Mouse (Mus musculus): ENCODE results near the gene Rusc2. TPM values are rescaled to one million over a fixed set of nuclear protein-coding genes. Genes with fewer than 3 reads are reported as not detected.

The Rusc2 gene
- polyA plus RNA-seq, 1 experiment from 2014 or later, result 74.8 TPM

GRCm38 (mm10) chr4:43382155-43383020 is 609 bp downstream of the Rusc2 start:
- no peak overlapping the region for H3K27ac ChIP-seq (ENCODE audit: low read length)
- peaks cover 24% of the 10 kb centered on the region for H3K4me1 ChIP-seq (replicated peaks; ENCODE audit: control insufficient read depth, insufficient read depth, low read length)
- peak overlapping the region; percentile 81 for H3K9ac ChIP-seq (replicated peaks; ENCODE audit: low read depth, low read length)
- H3K4me3 ChIP-seq (replicated peaks; ENCODE audit: low read length), result peak overlapping the region; percentile 61
- H3K27me3 ChIP-seq (replicated peaks; ENCODE audit: control insufficient read depth, insufficient read depth, low read length), result no peaks in the 10 kb centered on the region
- ATAC-seq, result peak; percentile 76
- no peaks in the 10 kb centered on the region for H3K9me3 ChIP-seq (ENCODE audit: control insufficient read depth, low read length)
- H3K36me3 ChIP-seq (ENCODE audit: control insufficient read depth, insufficient read depth), result no peaks in the 10 kb centered on the region
- H3K4me2 ChIP-seq (ENCODE audit: low read length), result peak overlapping the region; percentile 92
- 4% methylated on average over 31 of the region's 33 CpGs for WGBS

- Histone ChIP-seq H3K4me2 (ENCODE audit: low read length) (peak overlapping the region; percentile 92), H3K4me3 (replicated peaks; ENCODE audit: low read length) (peak overlapping the region; percentile 61; the same call in 1 of the 2 replicates), H3K9me3 (ENCODE audit: control insufficient read depth, low read length) (no peaks in the 10 kb centered on the region), H3K27me3 (replicated peaks; ENCODE audit: control insufficient read depth, insufficient read depth, low read length) (no peaks in the 10 kb centered on the region), H3K27ac (ENCODE audit: low read length) (no peak overlapping the region), H3K9ac (replicated peaks; ENCODE audit: low read depth, low read length) (no peak overlapping the region), H3K4me1 (replicated peaks; ENCODE audit: control insufficient read depth, insufficient read depth, low read length) (peaks cover 24% of the 10 kb centered on the region), H3K36me3 (ENCODE audit: control insufficient read depth, insufficient read depth) (no peaks in the 10 kb centered on the region)
- WGBS, result 67% methylated on average over 11 of the region's 11 CpGs
- no peak for ATAC-seq
Observed at GRCm38 (mm10) chr4:43383246-43384082, 1.7 kb downstream of the Rusc2 start.

DNA sequence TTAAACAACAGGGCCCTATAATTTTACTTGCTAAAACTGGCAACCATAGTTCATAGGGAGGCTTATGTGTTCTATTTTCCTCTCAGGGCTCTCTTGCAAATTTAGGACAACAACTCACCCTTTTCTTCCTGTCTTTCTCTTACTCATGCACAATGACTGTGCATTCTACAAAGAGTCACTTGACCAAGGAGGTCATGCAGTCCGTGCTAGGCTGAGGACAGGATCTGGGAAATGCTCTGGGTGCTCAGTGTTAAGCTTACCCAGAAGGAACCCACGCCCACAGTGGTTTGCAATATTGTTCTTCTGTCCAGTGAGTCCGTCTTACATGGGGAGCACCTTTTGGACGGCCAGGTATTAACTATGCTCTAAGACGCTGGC is 2.3 kb downstream of the Rusc2 start:
- Histone ChIP-seq H3K4me2 (ENCODE audit: low read length) (no peak overlapping the region), H3K36me3 (ENCODE audit: control insufficient read depth, insufficient read depth) (no peaks in the 10 kb centered on the region), H3K9ac (replicated peaks; ENCODE audit: low read depth, low read length) (no peak overlapping the region), H3K4me3 (replicated peaks; ENCODE audit: low read length) (no peak overlapping the region), H3K4me1 (replicated peaks; ENCODE audit: control insufficient read depth, insufficient read depth, low read length) (peaks cover 24% of the 10 kb centered on the region), H3K27ac (ENCODE audit: low read length) (no peak overlapping the region), H3K27me3 (replicated peaks; ENCODE audit: control insufficient read depth, insufficient read depth, low read length) (no peaks in the 10 kb centered on the region), H3K9me3 (ENCODE audit: control insufficient read depth, low read length) (no peaks in the 10 kb centered on the region)
- 84% methylated on average over 5 of the region's 5 CpGs for WGBS
- no peak for ATAC-seq

DNA sequence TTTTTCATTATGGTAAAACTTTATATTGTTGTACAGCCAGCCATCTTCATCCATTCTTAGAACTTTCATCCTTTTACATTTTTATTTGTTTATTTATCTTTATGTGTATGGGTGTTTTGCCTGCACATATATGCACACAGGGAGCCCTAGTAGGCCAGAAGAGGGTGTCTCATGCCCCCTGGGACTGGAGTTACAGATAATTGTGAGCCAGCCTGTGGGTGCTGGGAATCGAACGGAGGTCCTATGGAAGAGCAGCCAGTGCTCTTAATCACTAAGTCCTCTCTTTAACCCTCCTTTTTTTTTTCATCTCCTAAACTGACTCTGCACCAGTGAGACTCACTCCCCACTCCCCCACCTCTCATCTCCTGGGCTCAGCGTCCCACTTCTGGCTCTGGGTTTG is 2.8 kb downstream of the Rusc2 start:
- no peak overlapping the region for H3K4me2 ChIP-seq (ENCODE audit: low read length)
- no peak overlapping the region for H3K9ac ChIP-seq (replicated peaks; ENCODE audit: low read depth, low read length)
- WGBS, result 90% methylated on average over 3 of the region's 3 CpGs

DNA sequence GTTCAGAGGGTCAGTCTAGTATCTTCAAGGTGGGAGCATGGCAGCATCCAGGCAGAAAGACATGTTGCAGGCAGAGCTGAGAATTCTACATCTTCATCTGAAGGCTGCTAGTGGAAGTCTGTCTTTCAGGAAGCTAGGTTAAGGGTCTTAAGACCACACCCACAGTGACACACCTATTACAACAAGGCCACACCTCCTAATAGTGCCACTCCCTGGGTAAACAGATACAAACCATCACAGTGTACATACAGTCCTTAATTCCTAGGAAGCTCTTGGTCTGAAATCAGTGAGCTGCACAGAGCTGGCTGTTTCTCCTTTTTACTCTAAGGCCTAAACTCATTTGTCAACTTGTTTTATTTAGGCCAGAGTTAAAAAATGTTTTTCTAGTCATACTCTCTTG is 5.2 kb downstream of the Rusc2 start:
- no peak overlapping the region for H3K4me2 ChIP-seq (ENCODE audit: low read length)
- no peak overlapping the region for H3K27ac ChIP-seq (ENCODE audit: low read length)
- H3K36me3 ChIP-seq (ENCODE audit: control insufficient read depth, insufficient read depth), result no peaks in the 10 kb centered on the region
- H3K4me1 ChIP-seq (replicated peaks; ENCODE audit: control insufficient read depth, insufficient read depth, low read length), result peaks cover 15% of the 10 kb centered on the region
- H3K9ac ChIP-seq (replicated peaks; ENCODE audit: low read depth, low read length), result no peak overlapping the region
- H3K4me3 ChIP-seq (replicated peaks; ENCODE audit: low read length), result no peak overlapping the region
- H3K27me3 ChIP-seq (replicated peaks; ENCODE audit: control insufficient read depth, insufficient read depth, low read length), result no peaks in the 10 kb centered on the region
- no peak for ATAC-seq
- H3K9me3 ChIP-seq (ENCODE audit: control insufficient read depth, low read length), result no peaks in the 10 kb centered on the region

More for the DNA sequence above, 2.8 kb downstream of the Rusc2 start:
- Histone ChIP-seq H3K4me1 (replicated peaks; ENCODE audit: control insufficient read depth, insufficient read depth, low read length) (peaks cover 24% of the 10 kb centered on the region), H3K27ac (ENCODE audit: low read length) (no peak overlapping the region), H3K27me3 (replicated peaks; ENCODE audit: control insufficient read depth, insufficient read depth, low read length) (no peaks in the 10 kb centered on the region), H3K36me3 (ENCODE audit: control insufficient read depth, insufficient read depth) (no peaks in the 10 kb centered on the region), H3K4me3 (replicated peaks; ENCODE audit: low read length) (no peak overlapping the region), H3K9me3 (ENCODE audit: control insufficient read depth, low read length) (no peaks in the 10 kb centered on the region)
- ATAC-seq, result no peak

GRCm38 (mm10) chr4:43389390-43389789 is 7.6 kb downstream of the Rusc2 start:
- H3K4me1 ChIP-seq (replicated peaks; ENCODE audit: control insufficient read depth, insufficient read depth, low read length), result no peaks in the 10 kb centered on the region
- no peaks in the 10 kb centered on the region for H3K9me3 ChIP-seq (ENCODE audit: control insufficient read depth, low read length)
- H3K36me3 ChIP-seq (ENCODE audit: control insufficient read depth, insufficient read depth), result no peaks in the 10 kb centered on the region
- no peak for ATAC-seq
- H3K27ac ChIP-seq (ENCODE audit: low read length), result no peak overlapping the region
- WGBS, result 87% methylated on average over 2 of the region's 2 CpGs
- no peaks in the 10 kb centered on the region for H3K27me3 ChIP-seq (replicated peaks; ENCODE audit: control insufficient read depth, insufficient read depth, low read length)
- no peak overlapping the region for H3K4me2 ChIP-seq (ENCODE audit: low read length)
- H3K4me3 ChIP-seq (replicated peaks; ENCODE audit: low read length), result no peak overlapping the region
- H3K9ac ChIP-seq (replicated peaks; ENCODE audit: low read depth, low read length), result no peak overlapping the region

DNA sequence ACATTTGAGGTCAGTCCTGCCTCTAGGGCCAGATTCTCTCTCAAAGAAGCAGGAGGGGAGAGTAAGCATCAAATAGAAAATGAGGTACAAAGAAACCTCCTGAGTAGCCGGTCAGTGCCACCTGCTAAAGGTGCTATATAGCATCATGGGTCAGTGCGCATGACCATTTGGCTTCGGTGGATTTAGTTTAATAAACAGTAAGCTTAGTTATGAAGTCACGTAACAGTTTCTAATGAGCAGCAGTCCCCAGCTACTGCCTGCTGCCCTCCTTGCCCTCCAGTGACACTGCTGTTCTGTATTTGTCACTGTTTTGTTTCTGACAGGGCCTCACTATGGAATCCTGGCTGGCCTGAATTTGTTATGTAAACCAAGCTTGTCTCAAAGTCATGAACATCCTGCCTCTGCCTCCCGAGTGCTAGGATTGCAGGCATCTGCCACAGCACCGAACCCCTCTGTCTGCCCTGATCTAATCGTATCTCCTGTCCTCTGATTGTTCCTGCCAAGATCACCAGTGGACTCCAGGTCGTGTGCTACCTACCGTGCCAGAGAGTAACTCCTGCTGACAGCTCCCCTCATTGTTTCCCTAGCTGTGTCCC is 8.2 kb downstream of the Rusc2 start:
- H3K9me3 ChIP-seq (ENCODE audit: control insufficient read depth, low read length), result no peaks in the 10 kb centered on the region
- H3K36me3 ChIP-seq (ENCODE audit: control insufficient read depth, insufficient read depth), result no peaks in the 10 kb centered on the region
- no peaks in the 10 kb centered on the region for H3K27me3 ChIP-seq (replicated peaks; ENCODE audit: control insufficient read depth, insufficient read depth, low read length)
- no peak for ATAC-seq
- no peak overlapping the region for H3K4me3 ChIP-seq (replicated peaks; ENCODE audit: low read length)
- no peak overlapping the region for H3K27ac ChIP-seq (ENCODE audit: low read length)
- WGBS, result 70% methylated on average over 9 of the region's 9 CpGs
- H3K9ac ChIP-seq (replicated peaks; ENCODE audit: low read depth, low read length), result no peak overlapping the region
- no peaks in the 10 kb centered on the region for H3K4me1 ChIP-seq (replicated peaks; ENCODE audit: control insufficient read depth, insufficient read depth, low read length)
- H3K4me2 ChIP-seq (ENCODE audit: low read length), result no peak overlapping the region

- WGBS, result 82% methylated on average over 3 of the region's 3 CpGs
- ATAC-seq, result no peak
- H3K4me3 ChIP-seq (replicated peaks; ENCODE audit: low read length), result no peak overlapping the region
- no peaks in the 10 kb centered on the region for H3K4me1 ChIP-seq (replicated peaks; ENCODE audit: control insufficient read depth, insufficient read depth, low read length)
- no peaks in the 10 kb centered on the region for H3K9me3 ChIP-seq (ENCODE audit: control insufficient read depth, low read length)
- no peak overlapping the region for H3K27ac ChIP-seq (ENCODE audit: low read length)
- H3K27me3 ChIP-seq (replicated peaks; ENCODE audit: control insufficient read depth, insufficient read depth, low read length), result no peaks in the 10 kb centered on the region
- no peak overlapping the region for H3K9ac ChIP-seq (replicated peaks; ENCODE audit: low read depth, low read length)
- no peak overlapping the region for H3K4me2 ChIP-seq (ENCODE audit: low read length)
- no peaks in the 10 kb centered on the region for H3K36me3 ChIP-seq (ENCODE audit: control insufficient read depth, insufficient read depth)
Observed at GRCm38 (mm10) chr4:43391521-43392050, 9.8 kb downstream of the Rusc2 start.

DNA sequence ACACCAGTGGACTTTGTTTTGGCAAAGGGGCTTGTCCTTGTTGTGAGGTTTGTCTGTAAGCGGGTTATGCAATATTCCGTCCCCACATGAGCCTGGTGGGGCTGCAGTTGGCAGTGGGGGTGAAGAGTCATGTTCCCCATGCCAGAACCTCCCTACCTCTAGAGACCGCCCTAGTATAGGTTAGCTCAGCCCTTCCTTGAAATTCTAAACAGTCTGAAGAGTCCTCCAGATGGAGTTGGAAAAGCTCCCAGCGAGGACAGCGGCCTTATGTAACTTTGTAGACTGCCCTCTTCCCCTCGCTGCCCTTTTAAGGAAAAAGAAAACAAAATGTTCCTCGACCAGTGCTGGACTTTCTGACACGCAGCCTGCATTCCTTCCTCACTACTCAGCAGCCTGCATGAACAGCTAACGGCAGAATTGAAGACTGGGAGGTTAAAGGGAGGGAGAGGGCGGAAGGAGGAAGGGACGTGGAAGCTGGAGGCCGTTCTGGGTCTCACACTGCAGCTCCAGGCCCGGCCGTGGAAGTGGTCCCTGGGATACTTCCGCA is 12.6 kb downstream of the Rusc2 start:
- WGBS, result 74% methylated on average over 15 of the region's 15 CpGs
- no peak overlapping the region for H3K9ac ChIP-seq (replicated peaks; ENCODE audit: low read depth, low read length)
- no peaks in the 10 kb centered on the region for H3K27me3 ChIP-seq (replicated peaks; ENCODE audit: control insufficient read depth, insufficient read depth, low read length)
- H3K4me3 ChIP-seq (replicated peaks; ENCODE audit: low read length), result no peak overlapping the region
- H3K9me3 ChIP-seq (ENCODE audit: control insufficient read depth, low read length), result no peaks in the 10 kb centered on the region
- no peaks in the 10 kb centered on the region for H3K36me3 ChIP-seq (ENCODE audit: control insufficient read depth, insufficient read depth)
- ATAC-seq, result no peak
- peaks cover 7% of the 10 kb centered on the region; the same call in 1 of the 2 replicates for H3K4me1 ChIP-seq (replicated peaks; ENCODE audit: control insufficient read depth, insufficient read depth, low read length)
- peak overlapping the region; percentile 6; the same call in 1 of the 2 replicates for H3K27ac ChIP-seq (ENCODE audit: low read length)
- no peak overlapping the region for H3K4me2 ChIP-seq (ENCODE audit: low read length)

Data from forebrain, embryonic 16.5 days (tissue).